Mouse (Mus musculus): ENCODE measurements around the gene Olfr1512.
"Not testable (repeated sequence)": the region's sequence is repeated elsewhere in the genome, so short reads cannot be mapped to it uniquely, and the experiment has no call there.

Gene Olfr1512

GRCm38 (mm10) chr14:52379068-52379467 is at the start of gene Olfr1512:
Gene Olfr1512 (minus strand): TSS chr14:52379168.
- no peak for DNase-seq (ENCODE audit: low spot score)

GRCm38 (mm10) chr14:52427686-52428085 is 48.7 kb upstream of the Olfr1512 start:
- DNase-seq (ENCODE audit: low spot score), result no peak

GRCm38 (mm10) chr14:52414273-52414672 is 35.3 kb upstream of the Olfr1512 start, which contains the start of gene Olfr1510:
Gene Olfr1510 (minus strand): TSS chr14:52414373.
- DNase-seq (ENCODE audit: low spot score), result no peak

DNA sequence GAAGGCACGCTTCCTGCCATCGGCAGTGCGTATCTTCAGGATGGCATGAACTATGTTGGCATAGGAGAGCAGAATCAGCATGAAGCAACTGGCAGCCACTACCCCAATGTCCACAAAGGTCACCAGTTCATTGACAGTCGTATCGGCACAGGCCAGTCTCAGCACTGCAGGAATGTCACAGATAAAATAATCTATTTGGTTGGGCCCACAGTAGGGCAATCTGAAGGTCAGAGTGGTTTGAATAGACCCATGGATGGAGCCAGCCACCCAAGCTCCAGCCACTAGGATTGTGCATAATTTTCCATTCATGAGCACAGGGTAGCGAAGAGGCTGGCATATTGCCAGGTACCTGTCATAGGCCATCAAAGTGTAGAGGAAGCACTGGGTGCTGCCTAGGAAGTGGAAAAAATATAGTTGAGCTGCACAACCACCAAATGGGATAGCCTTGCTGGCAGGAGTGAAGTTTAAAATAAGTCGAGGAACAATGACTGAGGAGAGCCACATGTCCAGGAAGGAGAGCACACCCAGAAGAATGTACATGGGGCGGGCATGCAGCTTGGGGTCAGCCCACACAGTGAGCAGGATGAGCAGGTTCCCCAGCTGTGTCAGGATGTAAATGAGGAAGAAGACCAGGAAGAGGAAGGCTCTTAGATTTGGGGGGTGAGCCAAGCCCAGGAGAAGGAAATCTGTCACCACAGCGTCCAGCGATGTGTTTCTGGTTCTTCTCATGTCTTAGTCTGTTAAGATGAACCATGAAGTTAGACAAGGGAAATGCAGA is 31.4 kb upstream of the Olfr1512 start:
- DNase-seq (ENCODE audit: low spot score), result not testable (repeated sequence)

- DNase-seq (ENCODE audit: low spot score), result no peak
These were observed 18.3 kb upstream of the Olfr1512 start, which contains the start of gene Olfr1511 for GRCm38 (mm10) chr14:52397279-52397678. Gene Olfr1511 (minus strand): TSS chr14:52397379.

DNA sequence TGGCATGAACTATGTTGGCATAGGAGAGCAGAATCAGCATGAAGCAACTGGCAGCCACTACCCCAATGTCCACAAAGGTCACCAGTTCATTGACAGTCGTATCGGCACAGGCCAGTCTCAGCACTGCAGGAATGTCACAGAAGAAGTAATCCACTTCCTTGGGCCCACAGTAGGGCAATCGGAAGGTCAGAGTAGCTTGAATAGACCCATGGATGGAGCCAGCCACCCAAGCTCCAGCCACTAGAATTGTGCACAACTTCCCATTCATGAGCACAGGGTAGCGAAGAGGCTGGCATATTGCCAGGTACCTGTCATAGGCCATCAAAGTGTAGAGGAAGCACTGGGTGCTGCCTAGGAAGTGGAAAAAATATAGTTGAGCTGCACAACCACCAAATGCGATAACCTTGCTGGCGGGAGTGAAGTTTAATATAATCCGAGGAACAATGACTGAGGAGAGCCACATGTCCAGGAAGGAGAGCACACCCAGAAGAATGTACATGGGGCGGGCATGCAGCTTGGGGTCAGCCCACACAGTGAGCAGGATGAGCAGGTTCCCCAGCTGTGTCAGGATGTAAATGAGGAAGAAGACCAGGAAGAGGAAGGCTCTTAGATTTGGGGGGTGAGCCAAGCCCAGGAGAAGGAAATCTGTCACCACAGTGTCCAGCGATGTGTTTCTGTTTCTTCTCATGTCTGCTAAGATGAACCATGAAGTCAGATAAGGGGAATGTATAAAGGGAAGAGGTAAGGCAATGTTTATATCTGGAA is 11.3 kb upstream of the Olfr1512 start:
- DNase-seq (ENCODE audit: low spot score), result not testable (repeated sequence)

- DNase-seq (ENCODE audit: low spot score), result no peak
These were observed 10.2 kb downstream of the Olfr1512 start for GRCm38 (mm10) chr14:52368741-52369140.

DNA sequence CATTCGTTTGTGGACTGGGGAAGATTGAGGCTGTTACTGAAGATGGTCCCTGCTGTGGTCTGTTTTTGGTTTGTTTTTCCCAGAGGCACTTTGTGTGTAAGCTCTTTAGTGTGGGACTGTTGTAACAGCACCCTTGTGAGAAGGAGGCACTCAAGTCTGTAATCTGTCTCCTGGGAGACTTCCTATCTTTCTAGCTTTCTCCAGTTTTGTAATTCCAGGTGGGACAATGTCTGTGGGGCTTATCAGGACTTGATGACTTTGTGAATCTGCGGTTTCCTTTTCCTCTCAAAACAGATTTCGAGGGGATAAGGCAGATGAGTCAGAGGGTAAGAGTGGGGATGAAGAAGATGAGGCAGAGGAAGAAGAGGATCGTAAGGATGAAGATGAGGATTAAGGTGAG is 22.7 kb downstream of the Olfr1512 start, which contains the start of gene Olfr1513:
Gene Olfr1513 (minus strand): TSS at position 101 of the 400 bp plus-strand sequence.
- no peak for DNase-seq (ENCODE audit: low spot score)

GRCm38 (mm10) chr14:52339512-52339852 is 39.5 kb downstream of the Olfr1512 start:
- DNase-seq (ENCODE audit: low spot score), result no peak

GRCm38 (mm10) chr14:52338751-52339511 is 40.0 kb downstream of the Olfr1512 start:
- DNase-seq (ENCODE audit: low spot score), result peak; percentile 42

DNA sequence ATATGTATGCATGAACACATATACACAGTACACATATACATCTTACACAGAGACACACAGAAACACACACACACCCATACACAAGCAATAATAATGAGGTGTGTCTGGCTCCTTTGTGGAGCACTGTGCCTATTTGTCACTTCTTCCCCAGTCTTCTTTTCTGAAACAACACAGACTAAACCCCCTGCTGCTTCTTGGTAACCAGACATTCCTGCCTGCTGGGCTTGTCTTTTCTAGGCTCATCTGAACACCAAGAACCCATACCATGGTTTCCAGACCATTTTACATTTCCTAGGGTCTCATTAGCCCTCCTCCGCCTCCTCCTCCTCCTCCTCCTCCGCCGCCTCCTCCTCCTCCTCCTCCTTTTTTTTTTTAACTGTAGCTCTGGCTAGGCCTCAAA is 46.8 kb downstream of the Olfr1512 start:
- no peak for DNase-seq (ENCODE audit: low spot score)

DNA sequence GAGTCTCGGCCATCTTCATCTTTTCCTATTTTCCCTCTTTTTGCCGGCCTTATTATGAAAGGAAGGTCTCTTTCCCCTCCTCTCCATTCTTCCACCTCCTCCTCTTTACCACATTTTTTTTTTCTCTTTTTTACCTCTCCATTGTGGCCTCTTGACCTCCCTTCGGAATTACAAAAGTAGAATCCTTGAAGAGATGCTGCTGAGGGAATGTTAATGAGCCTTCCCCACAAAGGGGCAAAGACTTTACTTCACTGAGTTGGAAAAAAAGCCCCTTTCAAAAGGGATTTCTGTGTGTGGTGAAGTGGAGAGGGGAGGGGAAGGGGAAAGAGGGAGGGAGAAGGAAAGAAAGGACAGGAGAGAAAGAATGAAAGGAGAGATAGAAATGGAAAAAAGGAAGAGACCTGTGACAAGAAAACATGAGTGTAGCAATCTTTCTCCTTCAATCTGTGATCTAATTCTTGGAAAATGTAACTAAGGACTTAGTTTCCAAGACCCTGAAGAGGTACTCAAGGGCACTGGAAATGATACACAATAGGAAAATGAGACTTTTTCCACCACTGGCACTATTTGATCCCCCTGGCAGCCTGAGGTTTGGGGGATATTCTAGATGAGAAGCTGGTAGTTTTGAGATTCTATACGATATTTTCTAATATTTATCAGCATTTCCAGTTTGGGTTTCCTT is 47.8 kb downstream of the Olfr1512 start:
- DNase-seq (ENCODE audit: low spot score), result no peak

GRCm38 (mm10) chr14:52327910-52328812 is 50.8 kb downstream of the Olfr1512 start, which contains the start of gene Sall2:
Gene Sall2 (minus strand): TSS chr14:52328762.
- DNase-seq (ENCODE audit: low spot score), result no peak

DNA sequence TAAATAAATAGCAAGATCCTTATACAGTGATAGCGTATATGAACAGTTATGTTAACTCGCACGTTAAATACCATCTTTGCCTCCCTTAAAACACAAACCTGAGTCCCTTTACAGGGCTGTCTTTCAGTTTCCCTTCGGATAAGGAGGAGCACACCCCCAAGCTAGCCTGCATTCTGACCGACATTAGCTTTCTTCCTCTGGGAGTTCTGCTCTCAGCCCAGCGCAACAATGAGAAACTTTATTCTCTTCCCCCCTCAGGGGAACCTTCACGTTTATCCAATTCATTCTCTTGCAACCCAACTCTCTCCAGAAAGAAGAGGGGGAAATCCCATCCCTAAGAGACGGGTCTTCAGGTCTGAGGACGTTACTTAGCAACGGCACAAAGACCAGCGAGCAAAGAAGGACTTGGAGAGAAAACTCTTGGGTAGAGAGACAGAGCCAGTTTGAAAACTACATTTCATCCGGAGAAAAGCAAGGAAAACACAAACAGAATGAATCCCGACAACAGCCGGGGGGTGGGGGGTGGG is 51.5 kb downstream of the Olfr1512 start:
- DNase-seq (ENCODE audit: low spot score), result no peak

DNA sequence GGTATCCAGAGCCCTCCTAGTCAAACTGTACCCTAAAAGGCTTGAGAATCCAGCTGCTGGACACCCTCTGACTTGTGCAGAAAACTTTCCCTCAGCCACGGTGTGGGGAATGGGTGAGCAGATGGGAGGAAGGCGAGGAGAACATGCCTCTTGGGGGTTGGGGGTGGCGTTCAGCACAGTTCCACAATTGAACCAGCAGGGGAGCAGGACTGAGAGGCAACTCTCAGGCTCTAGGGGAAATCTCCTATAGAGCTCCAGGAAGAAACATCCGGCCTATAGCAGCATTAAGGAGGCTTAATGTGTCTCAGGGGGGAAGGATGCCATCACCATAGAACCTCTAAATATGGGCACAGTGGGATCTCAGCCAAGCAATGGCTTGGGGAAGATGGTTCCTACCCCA is 53.1 kb downstream of the Olfr1512 start:
- no peak for DNase-seq (ENCODE audit: low spot score)

Data from urinary bladder, postnatal 25 days (tissue).